Mouse (Mus musculus): ENCODE measurements around the gene Pygb. TPM values are rescaled to one million over a fixed set of nuclear protein-coding genes. Genes with fewer than 3 reads are reported as not detected.

Pygb gene
- 39.4 and 48.9 TPM in 2 replicates for polyA plus RNA-seq (2014; fragmentation: Nextera tagmentation; extraction: Ambion mirVana)

DNA sequence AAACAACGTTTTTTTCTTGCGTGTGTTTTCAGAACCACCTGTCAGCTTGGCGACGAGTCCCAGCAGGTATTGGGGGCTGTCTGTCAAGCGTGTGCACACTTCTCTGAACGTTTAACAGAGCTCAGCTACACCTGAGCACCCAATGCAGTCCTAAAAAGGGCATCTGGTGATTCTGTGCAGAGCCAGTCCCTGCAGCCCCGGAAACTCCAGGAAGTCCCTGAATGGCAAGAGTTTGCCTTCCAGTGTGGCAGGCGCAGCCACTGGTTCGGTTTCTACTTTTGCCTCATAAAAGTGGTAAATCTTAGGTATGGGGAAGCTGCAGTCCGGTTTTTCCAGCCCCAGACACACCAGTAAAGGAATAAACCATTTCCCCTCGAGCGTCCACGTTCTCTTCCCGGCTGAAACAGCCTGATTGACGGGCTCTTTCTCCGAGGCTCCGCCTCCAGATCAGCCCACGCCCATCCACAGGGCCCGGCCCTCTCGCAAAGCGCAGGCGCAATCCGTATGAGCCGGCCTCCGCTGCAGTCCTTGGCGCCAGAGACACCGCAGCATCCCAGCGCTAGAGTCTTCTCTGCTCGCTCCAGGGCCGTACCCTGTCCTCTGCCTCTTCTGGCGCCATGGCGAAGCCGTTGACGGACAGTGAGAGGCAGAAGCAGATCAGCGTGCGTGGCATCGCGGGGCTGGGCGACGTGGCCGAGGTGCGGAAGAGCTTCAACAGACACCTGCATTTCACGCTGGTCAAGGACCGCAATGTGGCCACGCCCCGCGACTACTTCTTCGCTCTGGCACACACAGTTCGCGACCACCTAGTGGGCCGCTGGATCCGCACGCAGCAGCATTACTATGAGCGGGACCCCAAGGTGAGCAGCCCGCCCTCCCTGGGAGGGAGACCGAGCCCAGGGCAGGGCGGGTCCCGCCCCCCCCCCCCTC lies at the start of gene Pygb:
Gene Pygb, plus strand, starts transcription at position 485 of the 930 bp plus-strand sequence.
- H3K27ac ChIP-seq (replicated peaks; ENCODE audit: low read depth, low read length), result no peak within 1 kb of the TSS
- 0 out of 2 replicates have a peak, but pooled peaks cover 5% of the 10 kb centered on the region for H3K4me1 ChIP-seq (ENCODE audit: control insufficient read depth, insufficient read depth, low read length)
- H3K4me2 ChIP-seq (ENCODE audit: low read depth, severe bottlenecking), result peak within 1 kb of the TSS; percentile 79
- H3K36me3 ChIP-seq (ENCODE audit: control insufficient read depth, insufficient read depth, low read length), result no peaks in the 10 kb centered on the region
- H3K4me3 ChIP-seq (ENCODE audit: low read depth, low read length), result peak within 1 kb of the TSS; percentile 86
- H3K27me3 ChIP-seq (ENCODE audit: control insufficient read depth, insufficient read depth, low read length), result no peaks in the 10 kb centered on the region
- 2% methylated on average over 58 of the region's 58 CpGs for WGBS
- peak within 1 kb of the TSS; percentile 66 for H3K9ac ChIP-seq (ENCODE audit: low read length)
- ATAC-seq (ENCODE audit: insufficient number of reproducible peaks, low FRiP score, low TSS enrichment, low read depth), result peak; percentile 92
- DNase-seq (ENCODE audit: low spot score), result peak; percentile 85
- no peaks in the 10 kb centered on the region for H3K9me3 ChIP-seq (ENCODE audit: control insufficient read depth, low read length)

DNA sequence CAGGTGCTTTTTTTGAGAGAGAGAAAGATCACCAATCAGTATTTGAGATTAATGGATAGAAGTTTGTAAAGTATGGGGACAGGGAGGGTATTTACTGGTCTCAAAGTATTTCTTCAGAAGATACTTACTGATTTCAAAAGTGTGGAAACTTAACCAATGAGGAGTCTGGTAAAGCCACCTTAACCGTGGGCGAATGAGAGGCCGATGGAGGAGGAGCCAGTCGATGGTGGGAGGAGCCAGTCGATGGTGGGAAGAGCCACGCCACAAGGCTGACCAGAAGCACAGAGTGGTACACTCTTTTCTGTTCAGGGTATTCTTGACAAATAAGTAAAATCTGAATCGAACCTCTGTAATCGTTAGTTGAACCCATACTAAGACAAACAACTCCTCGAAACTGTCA lies 48.7 kb upstream of the Pygb start:
- no peaks in the 10 kb centered on the region for H3K36me3 ChIP-seq (ENCODE audit: control insufficient read depth, insufficient read depth, low read length)
- 74% methylated on average over 9 of the region's 9 CpGs for WGBS
- H3K9ac ChIP-seq (ENCODE audit: low read length), result no peak overlapping the region
- H3K9me3 ChIP-seq (ENCODE audit: control insufficient read depth, low read length), result no peaks in the 10 kb centered on the region
- no peak overlapping the region for H3K27ac ChIP-seq (replicated peaks; ENCODE audit: low read depth, low read length)
- no peak overlapping the region for H3K4me2 ChIP-seq (ENCODE audit: low read depth, severe bottlenecking)
- no peak overlapping the region for H3K4me3 ChIP-seq (ENCODE audit: low read depth, low read length)
- DNase-seq (ENCODE audit: low spot score), result no peak
- no peak for ATAC-seq (ENCODE audit: insufficient number of reproducible peaks, low FRiP score, low TSS enrichment, low read depth)
- no peaks in the 10 kb centered on the region for H3K27me3 ChIP-seq (ENCODE audit: control insufficient read depth, insufficient read depth, low read length)
- H3K4me1 ChIP-seq (ENCODE audit: control insufficient read depth, insufficient read depth, low read length), result no peaks in the 10 kb centered on the region

DNA sequence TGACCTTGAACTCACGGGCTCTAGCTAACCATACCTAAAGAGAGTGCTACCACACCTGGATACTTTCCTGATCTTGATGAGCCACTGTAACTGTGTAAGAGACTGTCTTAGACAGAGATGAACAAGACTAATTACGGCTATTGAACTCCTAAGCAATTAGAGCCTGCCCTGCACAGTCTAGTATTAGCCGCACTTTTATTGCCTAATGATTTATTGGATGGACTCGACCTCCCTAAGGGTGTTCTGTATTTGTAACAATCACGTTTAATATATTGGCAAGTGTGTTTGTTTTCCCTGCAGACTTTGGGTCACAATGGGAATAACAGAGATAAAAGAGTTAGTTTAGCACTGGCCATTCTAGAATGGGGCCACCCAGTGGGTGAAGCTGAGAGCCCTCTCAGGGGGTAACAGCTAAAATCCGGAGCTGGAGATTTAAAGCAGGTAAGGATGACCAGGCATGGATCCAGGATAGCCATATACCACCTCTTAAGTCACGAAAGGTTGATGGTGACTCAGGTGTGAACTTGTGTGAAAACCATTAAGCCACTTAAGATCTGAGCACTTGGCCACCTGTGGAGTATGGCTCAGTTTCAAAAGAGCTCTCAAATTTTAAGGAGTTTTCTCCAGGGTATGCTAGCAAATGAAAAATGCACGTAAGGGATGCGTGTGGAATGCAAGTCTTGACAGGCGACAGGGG lies 46.2 kb upstream of the Pygb start:
- ATAC-seq (ENCODE audit: insufficient number of reproducible peaks, low FRiP score, low TSS enrichment, low read depth), result no peak

DNA sequence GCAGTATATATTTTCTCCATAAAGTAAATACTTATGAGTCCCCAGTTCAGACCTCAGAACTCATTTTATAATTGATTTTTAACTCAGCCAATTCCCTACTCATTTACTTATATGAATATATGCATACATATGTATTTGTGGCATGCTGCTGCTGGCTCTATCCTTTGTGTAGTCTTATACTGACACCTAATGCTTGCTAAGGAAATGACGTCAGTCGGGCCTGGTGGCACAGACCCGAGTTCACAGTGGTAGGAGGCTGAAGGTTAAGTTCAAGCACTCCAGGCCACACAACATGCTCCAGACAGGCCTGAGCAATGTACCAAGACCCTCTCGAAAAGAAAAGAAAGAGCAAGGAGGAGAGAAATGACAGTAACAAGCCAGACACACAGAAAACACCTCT lies 45.1 kb upstream of the Pygb start:
- WGBS, result 66% methylated on average over 4 of the region's 4 CpGs

More for the DNA sequence above, 46.2 kb upstream of the Pygb start:
- H3K9ac ChIP-seq (ENCODE audit: low read length), result no peak overlapping the region
- no peak for DNase-seq (ENCODE audit: low spot score)
- H3K4me3 ChIP-seq (ENCODE audit: low read depth, low read length), result no peak overlapping the region
- H3K4me1 ChIP-seq (ENCODE audit: control insufficient read depth, insufficient read depth, low read length), result no peaks in the 10 kb centered on the region
- WGBS, result 46% methylated on average over 10 of the region's 10 CpGs
- no peak overlapping the region for H3K27ac ChIP-seq (replicated peaks; ENCODE audit: low read depth, low read length)
- no peaks in the 10 kb centered on the region for H3K27me3 ChIP-seq (ENCODE audit: control insufficient read depth, insufficient read depth, low read length)
- no peaks in the 10 kb centered on the region for H3K9me3 ChIP-seq (ENCODE audit: control insufficient read depth, low read length)
- H3K4me2 ChIP-seq (ENCODE audit: low read depth, severe bottlenecking), result no peak overlapping the region
- H3K36me3 ChIP-seq (ENCODE audit: control insufficient read depth, insufficient read depth, low read length), result no peaks in the 10 kb centered on the region

DNA sequence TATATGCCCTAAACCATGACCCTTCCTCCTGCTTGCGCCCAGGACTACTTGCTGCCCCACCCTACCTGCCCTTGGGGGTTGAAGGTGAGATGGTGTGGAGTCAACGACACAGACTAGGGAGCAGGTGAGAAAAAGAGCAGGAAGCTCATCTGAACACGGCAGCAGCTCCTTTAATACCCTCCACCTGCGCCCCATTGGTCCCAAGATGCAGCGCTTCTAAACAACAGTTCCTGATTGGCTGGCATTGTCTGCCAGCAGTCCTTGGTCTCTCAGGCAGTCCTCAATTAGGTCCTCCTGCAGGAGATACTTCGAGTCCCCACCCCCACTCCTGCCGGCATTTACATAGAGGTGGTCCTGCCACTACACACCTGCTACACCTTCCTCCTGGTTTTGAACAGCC lies 41.5 kb upstream of the Pygb start:
- no peak overlapping the region for H3K27ac ChIP-seq (replicated peaks; ENCODE audit: low read depth, low read length)
- H3K4me2 ChIP-seq (ENCODE audit: low read depth, severe bottlenecking), result no peak overlapping the region
- 73% methylated on average over 7 of the region's 7 CpGs for WGBS
- H3K4me1 ChIP-seq (ENCODE audit: control insufficient read depth, insufficient read depth, low read length), result no peaks in the 10 kb centered on the region
- H3K4me3 ChIP-seq (ENCODE audit: low read depth, low read length), result no peak overlapping the region
- no peak overlapping the region for H3K9ac ChIP-seq (ENCODE audit: low read length)
- no peak for DNase-seq (ENCODE audit: low spot score)
- H3K27me3 ChIP-seq (ENCODE audit: control insufficient read depth, insufficient read depth, low read length), result no peaks in the 10 kb centered on the region
- H3K36me3 ChIP-seq (ENCODE audit: control insufficient read depth, insufficient read depth, low read length), result no peaks in the 10 kb centered on the region
- ATAC-seq (ENCODE audit: insufficient number of reproducible peaks, low FRiP score, low TSS enrichment, low read depth), result no peak
- H3K9me3 ChIP-seq (ENCODE audit: control insufficient read depth, low read length), result no peaks in the 10 kb centered on the region

More for the DNA sequence above, 45.1 kb upstream of the Pygb start:
- no peaks in the 10 kb centered on the region for H3K27me3 ChIP-seq (ENCODE audit: control insufficient read depth, insufficient read depth, low read length)
- no peak overlapping the region for H3K4me2 ChIP-seq (ENCODE audit: low read depth, severe bottlenecking)
- H3K27ac ChIP-seq (replicated peaks; ENCODE audit: low read depth, low read length), result no peak overlapping the region
- H3K9me3 ChIP-seq (ENCODE audit: control insufficient read depth, low read length), result no peaks in the 10 kb centered on the region
- no peak overlapping the region for H3K9ac ChIP-seq (ENCODE audit: low read length)
- no peak overlapping the region for H3K4me3 ChIP-seq (ENCODE audit: low read depth, low read length)
- no peak for ATAC-seq (ENCODE audit: insufficient number of reproducible peaks, low FRiP score, low TSS enrichment, low read depth)
- DNase-seq (ENCODE audit: low spot score), result no peak
- H3K4me1 ChIP-seq (ENCODE audit: control insufficient read depth, insufficient read depth, low read length), result no peaks in the 10 kb centered on the region
- no peaks in the 10 kb centered on the region for H3K36me3 ChIP-seq (ENCODE audit: control insufficient read depth, insufficient read depth, low read length)

DNA sequence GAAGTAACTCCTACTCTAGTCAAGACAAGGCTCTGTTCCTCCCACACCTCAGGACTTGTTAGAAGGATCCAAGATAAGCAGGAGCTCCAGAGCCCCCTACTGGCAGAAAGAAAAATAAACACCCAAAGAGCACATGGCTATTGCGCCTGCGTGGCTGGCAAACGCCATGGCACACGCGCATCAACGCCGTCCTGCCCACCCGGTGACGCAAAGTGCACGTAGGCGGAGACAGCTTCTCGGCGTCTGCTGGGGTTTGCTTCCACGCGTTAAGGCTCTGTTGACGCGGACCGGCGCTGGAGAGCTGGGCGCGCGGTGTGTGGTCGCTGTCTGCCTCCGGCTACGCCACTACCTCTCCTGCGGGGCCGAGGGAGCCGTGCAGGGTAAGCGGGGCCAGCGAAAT lies 37.7 kb upstream of the Pygb start, which contains the start of gene Entpd6:
Gene Entpd6, plus strand, starts transcription at position 189 of the 400 bp plus-strand sequence.
- H3K9ac ChIP-seq (ENCODE audit: low read length), result peak within 1 kb of the TSS; percentile 72
- ATAC-seq (ENCODE audit: insufficient number of reproducible peaks, low FRiP score, low TSS enrichment, low read depth), result peak; percentile 97
- H3K36me3 ChIP-seq (ENCODE audit: control insufficient read depth, insufficient read depth, low read length), result no peaks in the 10 kb centered on the region; the same call in 1 of the 2 replicates
- H3K4me1 ChIP-seq (ENCODE audit: control insufficient read depth, insufficient read depth, low read length), result no peaks in the 10 kb centered on the region
- H3K9me3 ChIP-seq (ENCODE audit: control insufficient read depth, low read length), result no peaks in the 10 kb centered on the region
- no peak within 1 kb of the TSS; the same call in 1 of the 2 replicates for H3K27ac ChIP-seq (replicated peaks; ENCODE audit: low read depth, low read length)
- H3K4me2 ChIP-seq (ENCODE audit: low read depth, severe bottlenecking), result peak within 1 kb of the TSS; percentile 93
- WGBS, result 1% methylated on average over 30 of the region's 30 CpGs
- peak within 1 kb of the TSS; percentile 66 for H3K4me3 ChIP-seq (ENCODE audit: low read depth, low read length)
- H3K27me3 ChIP-seq (ENCODE audit: control insufficient read depth, insufficient read depth, low read length), result no peaks in the 10 kb centered on the region
- DNase-seq (ENCODE audit: low spot score), result peak; percentile 95

DNA sequence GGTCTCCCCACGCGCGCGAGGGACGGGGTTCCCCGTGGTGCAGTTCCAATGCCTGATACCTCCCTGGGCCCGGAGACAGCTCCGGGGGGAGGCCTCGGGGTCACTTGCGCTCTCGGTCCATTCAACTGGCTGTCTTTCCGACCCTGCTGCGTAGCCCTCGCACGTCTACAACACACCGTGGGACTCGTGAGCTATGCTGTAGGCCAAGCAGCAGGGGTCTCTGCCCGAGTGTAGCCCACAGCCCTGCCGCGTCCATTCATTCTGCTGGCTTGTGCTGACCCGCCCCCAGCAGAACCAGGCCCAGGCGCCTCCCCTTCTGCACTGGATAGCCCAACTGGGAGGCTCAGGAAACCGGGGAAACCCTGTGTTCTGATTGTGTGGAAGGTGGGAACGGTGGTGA lies 37.3 kb upstream of the Pygb start:
- Histone ChIP-seq H3K4me1 (ENCODE audit: control insufficient read depth, insufficient read depth, low read length) (no peaks in the 10 kb centered on the region), H3K9ac (ENCODE audit: low read length) (peak overlapping the region; percentile 72), H3K36me3 (ENCODE audit: control insufficient read depth, insufficient read depth, low read length) (no peaks in the 10 kb centered on the region; the same call in 1 of the 2 replicates), H3K4me2 (ENCODE audit: low read depth, severe bottlenecking) (peak overlapping the region; percentile 93), H3K9me3 (ENCODE audit: control insufficient read depth, low read length) (no peaks in the 10 kb centered on the region), H3K27ac (replicated peaks; ENCODE audit: low read depth, low read length) (no peak overlapping the region; the same call in 1 of the 2 replicates), H3K27me3 (ENCODE audit: control insufficient read depth, insufficient read depth, low read length) (no peaks in the 10 kb centered on the region), H3K4me3 (ENCODE audit: low read depth, low read length) (peak overlapping the region; percentile 66)
- ATAC-seq (ENCODE audit: insufficient number of reproducible peaks, low FRiP score, low TSS enrichment, low read depth) (peak; percentile 81), DNase-seq (ENCODE audit: low spot score) (peak; percentile 64)
- WGBS, result 0% methylated on average over 24 of the region's 24 CpGs

All from limb, embryonic 11.5 days (tissue).